Mouse (Mus musculus) limb, embryonic 11.5 days (tissue): ENCODE measurements at regions not wholly inside any gene's neighbourhood (a gene's known extent, or its start where the extent isn't known, plus 50 kb on each side); places are given as distances from the start of the nearest gene placed in this dataset.
A peak's percentile ranks its signal among the peaks of the same experiment; 100 is the strongest.

Experiments used
- ATAC-seq: fragments of 200-750 bp; cut with Nextera tagmentation; 2 replicates; pipeline ENCODE4 v1.8.0; 2017; ENCODE audit warnings: low read depth; ENCODE audit not compliant: insufficient number of reproducible peaks, low FRiP score, low TSS enrichment
- DNase-seq: peaks from one replicate; pipeline ENCODE4 v3.0.0-alpha.2; 2015; ENCODE audit warnings: low spot score
- H3K27ac ChIP-seq: fragments of 300-500 bp; sonication (generic); replicated peaks from 2 replicates; pipeline ENCODE4 v1.5.1; 2014; ENCODE audit warnings: low read depth, mild to moderate bottlenecking, low read length
- H3K27me3 ChIP-seq: fragments of 300-500 bp; sonication (generic); 2 replicates; pipeline ENCODE4 v1.6.1; 2014; ENCODE audit warnings: mild to moderate bottlenecking, low read length, mixed read lengths; ENCODE audit not compliant: control insufficient read depth, insufficient read depth
- H3K36me3 ChIP-seq: fragments of 300-500 bp; sonication (generic); 2 replicates; pipeline ENCODE4 v1.6.1; 2014; ENCODE audit warnings: mild to moderate bottlenecking, low read length, moderate library complexity, mixed read lengths; ENCODE audit not compliant: control insufficient read depth, insufficient read depth
- H3K4me1 ChIP-seq: fragments of 300-500 bp; sonication (generic); 2 replicates; pipeline ENCODE4 v1.6.1; 2014; ENCODE audit warnings: low read length, mixed read lengths; ENCODE audit not compliant: control insufficient read depth, insufficient read depth
- H3K4me2 ChIP-seq: fragments of 300-500 bp; sonication (generic); 2 replicates; pipeline ENCODE4 v1.6.1; 2014; ENCODE audit warnings: low read depth, mild to moderate bottlenecking, moderate library complexity; ENCODE audit not compliant: severe bottlenecking
- H3K4me3 ChIP-seq: fragments of 300-500 bp; sonication (generic); 2 replicates; pipeline ENCODE4 v1.5.1; 2014; ENCODE audit warnings: low read depth, low read length
- H3K9ac ChIP-seq: fragments of 300-500 bp; sonication (generic); 2 replicates; pipeline ENCODE4 v1.6.1; 2014; ENCODE audit warnings: mild to moderate bottlenecking, low read length
- H3K9me3 ChIP-seq: fragments of 300-500 bp; sonication (generic); 2 replicates; pipeline ENCODE4 v1.6.1; 2016; ENCODE audit warnings: low read length; ENCODE audit not compliant: control insufficient read depth
- WGBS: fragments of 180-500 bp; shearing (Covaris S2); extraction: QIAGEN DNeasy Blood & Tissue Kit; methylation state at CpG from one replicate; pipeline ENCODE4 v1.1.7; 2014; 5-methylcytosine and 5-hydroxymethylcytosine counted together

GRCm38 (mm10) chr14:89063971-89064370 is 592.8 kb upstream of the Pcdh20 start:
- no peaks in the 10 kb centered on the region for H3K36me3 ChIP-seq
- 88% methylated on average over 1 of the region's 1 CpGs for WGBS
- H3K9ac ChIP-seq, result no peak overlapping the region
- no peaks in the 10 kb centered on the region for H3K27me3 ChIP-seq
- H3K27ac ChIP-seq, result no peak overlapping the region
- H3K4me2 ChIP-seq, result no peak overlapping the region
- DNase-seq, result no peak
- no peaks in the 10 kb centered on the region for H3K9me3 ChIP-seq
- ATAC-seq, result no peak
- H3K4me1 ChIP-seq, result no peaks in the 10 kb centered on the region
- no peak overlapping the region for H3K4me3 ChIP-seq

GRCm38 (mm10) chr14:89062583-89063436 is 591.6 kb upstream of the Pcdh20 start:
- no peak overlapping the region for H3K4me2 ChIP-seq

GRCm38 (mm10) chr14:89061319-89061718 is 590.1 kb upstream of the Pcdh20 start:
- Histone ChIP-seq H3K9me3 (no peaks in the 10 kb centered on the region), H3K4me2 (no peak overlapping the region), H3K4me1 (no peaks in the 10 kb centered on the region), H3K9ac (no peak overlapping the region), H3K4me3 (no peak overlapping the region), H3K36me3 (no peaks in the 10 kb centered on the region), H3K27ac (no peak overlapping the region), H3K27me3 (no peaks in the 10 kb centered on the region)
- no peak for DNase-seq
- ATAC-seq, result no peak
- WGBS, result 50% methylated on average over 1 of the region's 1 CpGs

More at GRCm38 (mm10) chr14:89062583-89063436, 591.6 kb upstream of the Pcdh20 start:
- ATAC-seq (no peak), DNase-seq (no peak)
- Histone ChIP-seq H3K27me3 (no peaks in the 10 kb centered on the region), H3K9ac (no peak overlapping the region), H3K4me3 (no peak overlapping the region), H3K36me3 (no peaks in the 10 kb centered on the region), H3K4me1 (no peaks in the 10 kb centered on the region), H3K27ac (no peak overlapping the region), H3K9me3 (no peaks in the 10 kb centered on the region)
- WGBS, result 77% methylated on average over 5 of the region's 5 CpGs

- no peaks in the 10 kb centered on the region for H3K36me3 ChIP-seq
These were observed 563.2 kb upstream of the Pcdh20 start for GRCm38 (mm10) chr14:89034390-89034789.

GRCm38 (mm10) chr14:89011440-89011839 is 540.2 kb upstream of the Pcdh20 start:
- Histone ChIP-seq H3K4me3 (no peak overlapping the region), H3K4me2 (no peak overlapping the region), H3K36me3 (no peaks in the 10 kb centered on the region), H3K9ac (no peak overlapping the region), H3K4me1 (no peaks in the 10 kb centered on the region), H3K27ac (no peak overlapping the region), H3K27me3 (no peaks in the 10 kb centered on the region), H3K9me3 (no peaks in the 10 kb centered on the region)
- 84% methylated on average over 2 of the region's 2 CpGs for WGBS
- ATAC-seq (no peak), DNase-seq (no peak)

More at GRCm38 (mm10) chr14:89034390-89034789, 563.2 kb upstream of the Pcdh20 start:
- DNase-seq, result no peak
- H3K27me3 ChIP-seq, result no peaks in the 10 kb centered on the region
- H3K4me1 ChIP-seq, result no peaks in the 10 kb centered on the region
- no peak overlapping the region for H3K27ac ChIP-seq
- ATAC-seq, result no peak
- no peaks in the 10 kb centered on the region for H3K9me3 ChIP-seq
- no peak overlapping the region for H3K4me3 ChIP-seq
- no peak overlapping the region for H3K4me2 ChIP-seq
- no peak overlapping the region for H3K9ac ChIP-seq

- Histone ChIP-seq H3K9ac (no peak overlapping the region), H3K9me3 (no peaks in the 10 kb centered on the region), H3K36me3 (no peaks in the 10 kb centered on the region), H3K4me1 (no peaks in the 10 kb centered on the region), H3K27ac (no peak overlapping the region), H3K27me3 (no peaks in the 10 kb centered on the region), H3K4me2 (no peak overlapping the region), H3K4me3 (no peak overlapping the region)
- ATAC-seq, result no peak
- WGBS, result 55% methylated on average over 1 of the region's 1 CpGs
- DNase-seq, result no peak
These were observed 538.5 kb upstream of the Pcdh20 start for GRCm38 (mm10) chr14:89009648-89010047.

GRCm38 (mm10) chr14:88981895-88982294 is 510.7 kb upstream of the Pcdh20 start:
- DNase-seq, result peak; percentile 31
- no peaks in the 10 kb centered on the region for H3K27me3 ChIP-seq
- no peak overlapping the region for H3K27ac ChIP-seq
- H3K4me1 ChIP-seq, result no peaks in the 10 kb centered on the region
- no peaks in the 10 kb centered on the region for H3K9me3 ChIP-seq
- no peaks in the 10 kb centered on the region for H3K36me3 ChIP-seq
- no peak overlapping the region for H3K4me2 ChIP-seq
- ATAC-seq, result no peak
- no peak overlapping the region for H3K4me3 ChIP-seq
- WGBS, result 18% methylated on average over 6 of the region's 6 CpGs
- no peak overlapping the region for H3K9ac ChIP-seq

- WGBS, result 89% methylated on average over 1 of the region's 1 CpGs
- H3K9me3 ChIP-seq, result no peaks in the 10 kb centered on the region
- H3K4me2 ChIP-seq, result no peak overlapping the region
- no peak overlapping the region for H3K4me3 ChIP-seq
- DNase-seq, result no peak
- no peak overlapping the region for H3K27ac ChIP-seq
- no peaks in the 10 kb centered on the region for H3K27me3 ChIP-seq
- no peak overlapping the region for H3K9ac ChIP-seq
- H3K36me3 ChIP-seq, result no peaks in the 10 kb centered on the region
- no peak for ATAC-seq
- H3K4me1 ChIP-seq, result no peaks in the 10 kb centered on the region
These were observed 504.8 kb upstream of the Pcdh20 start for GRCm38 (mm10) chr14:88976007-88976406.

- H3K4me2 ChIP-seq, result no peak overlapping the region
- H3K4me1 ChIP-seq, result no peaks in the 10 kb centered on the region
- ATAC-seq (no peak), DNase-seq (no peak)
- no peak overlapping the region for H3K27ac ChIP-seq
- no peaks in the 10 kb centered on the region for H3K27me3 ChIP-seq
- H3K4me3 ChIP-seq, result no peak overlapping the region
- H3K9me3 ChIP-seq, result no peaks in the 10 kb centered on the region
- H3K36me3 ChIP-seq, result no peaks in the 10 kb centered on the region
- WGBS, result 80% methylated on average over 1 of the region's 1 CpGs
- H3K9ac ChIP-seq, result no peak overlapping the region
These were observed 463.4 kb upstream of the Pcdh20 start for GRCm38 (mm10) chr14:88934569-88934968.
